Mouse (Mus musculus) NIH3T3 (cell line): ENCODE results near the gene 5430402E10Rik.
"Not testable (repeated sequence)": the region's sequence is repeated elsewhere in the genome, so short reads cannot be mapped to it uniquely, and the experiment has no call there.

Experiments
- DNase-seq: peaks from one replicate; pipeline ENCODE4 v3.0.0-alpha.2; 2012; ENCODE audit warnings: low read depth

5430402E10Rik gene

GRCm38 (mm10) chrX:77924962-77925361 lies at the start of gene 5430402E10Rik:
TSS of gene 5430402E10Rik (minus strand) at chrX:77925062.
- not testable (repeated sequence) for DNase-seq

GRCm38 (mm10) chrX:77880033-77880432 lies 44.8 kb downstream of the 5430402E10Rik start:
- peak; percentile 36 for DNase-seq
